Mouse (Mus musculus) kidney, postnatal 10 days (tissue): ENCODE measurements around the gene Rnase10.
"Not testable (repeated sequence)": the region's sequence is repeated elsewhere in the genome, so short reads cannot be mapped to it uniquely, and the experiment has no call there.

ENCODE experiments used
- DNase-seq: peaks from one replicate; pipeline ENCODE4 v3.0.0; 2021; ENCODE audit warnings: mixed read lengths

Gene Rnase10

DNA sequence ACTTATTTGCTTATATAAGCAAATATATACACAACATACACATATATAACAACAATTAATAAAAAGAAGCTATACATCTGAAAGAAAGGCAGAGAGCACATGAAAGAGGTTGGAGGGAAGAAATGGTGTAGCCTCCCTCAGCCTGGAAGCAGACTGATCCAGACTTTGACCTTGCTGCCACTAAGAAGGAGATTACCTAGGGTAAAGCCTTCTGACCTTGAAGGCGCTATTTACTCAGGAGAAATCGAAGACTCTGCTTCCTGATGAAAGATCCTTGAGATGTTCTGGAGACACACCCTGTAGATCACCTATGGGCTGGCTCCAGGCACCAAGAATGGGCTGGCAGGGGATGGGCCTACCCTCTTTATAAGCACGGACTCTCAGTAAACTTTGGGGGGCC, 7.2 kb downstream of the Rnase10 start:
- DNase-seq: not testable (repeated sequence)

DNA sequence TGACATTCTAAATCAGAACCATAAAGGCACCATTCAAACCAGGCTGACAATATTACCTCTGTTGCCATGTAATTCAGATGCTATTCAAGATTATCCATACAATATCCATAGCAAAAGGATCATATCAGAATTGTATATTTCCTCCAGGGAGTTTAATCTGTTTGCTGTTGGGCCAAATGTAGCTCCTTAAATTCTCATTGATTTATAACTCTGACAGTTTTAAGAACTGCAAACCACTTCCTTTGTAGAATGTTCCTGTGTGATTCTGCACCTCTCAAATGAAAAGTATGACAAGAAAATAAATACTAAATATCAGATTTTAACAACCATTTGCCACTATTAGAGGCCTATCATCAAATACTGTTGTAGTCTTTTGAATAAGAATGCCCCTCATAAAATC, 8.2 kb downstream of the Rnase10 start:
- no peak for DNase-seq

DNA sequence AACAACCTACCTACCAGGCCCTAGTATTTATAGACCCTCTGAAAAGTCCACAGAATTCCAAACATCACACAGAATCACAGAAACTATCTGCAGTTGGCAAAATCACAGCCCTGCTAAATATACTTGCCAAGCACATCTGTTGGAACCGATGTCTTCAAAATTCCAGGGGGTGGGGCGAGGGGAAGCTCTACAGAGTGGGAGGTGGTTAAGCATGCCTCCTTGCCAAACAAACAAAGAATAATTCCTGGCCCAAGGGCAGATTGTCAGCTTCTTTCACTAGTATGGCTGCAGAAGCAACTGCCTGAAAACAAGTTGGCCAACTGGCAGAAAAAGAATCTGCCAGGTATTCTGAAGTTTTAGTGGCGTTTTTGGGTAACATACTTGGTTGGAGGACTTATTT, 9.7 kb downstream of the Rnase10 start:
- peak; percentile 34 for DNase-seq

DNA sequence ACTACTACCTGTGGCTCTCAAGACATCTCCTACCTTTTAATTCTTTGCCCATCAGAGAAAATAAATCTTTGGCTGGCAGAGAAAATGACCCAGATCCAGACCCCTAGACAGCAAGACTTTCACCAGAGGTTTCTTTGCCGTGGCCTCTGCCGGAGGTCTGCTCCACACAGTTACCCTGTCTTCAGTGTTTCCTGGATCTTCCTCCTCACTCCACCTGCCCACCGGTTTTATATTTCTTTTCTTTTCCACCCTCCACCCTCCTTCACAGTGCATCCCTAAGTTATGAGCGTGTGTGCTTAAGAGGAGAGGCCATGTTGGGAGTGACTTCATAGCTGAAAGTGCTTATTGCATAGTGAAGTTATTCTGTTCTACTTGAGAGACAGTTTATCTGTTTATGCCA, 15.9 kb downstream of the Rnase10 start:
- DNase-seq: no peak

DNA sequence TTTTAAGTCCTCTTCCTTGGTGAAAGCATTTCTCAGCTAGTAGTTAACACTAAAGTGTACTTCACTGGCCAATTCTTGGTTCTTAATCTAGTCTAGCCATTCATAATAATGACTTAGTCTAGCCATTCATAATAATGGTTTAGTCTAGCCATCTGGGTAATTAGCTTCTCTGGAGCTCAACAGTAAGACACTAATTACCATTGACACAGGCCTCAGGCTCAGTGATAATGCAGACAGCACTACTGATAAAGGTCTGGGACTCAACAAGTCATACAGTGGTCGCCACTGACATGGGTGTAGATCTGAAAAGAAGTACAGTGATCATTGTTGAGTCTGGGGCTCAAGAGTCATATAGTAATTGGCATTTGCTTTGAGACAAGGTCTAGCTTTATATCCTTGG, 17.3 kb downstream of the Rnase10 start:
- no peak for DNase-seq

DNA sequence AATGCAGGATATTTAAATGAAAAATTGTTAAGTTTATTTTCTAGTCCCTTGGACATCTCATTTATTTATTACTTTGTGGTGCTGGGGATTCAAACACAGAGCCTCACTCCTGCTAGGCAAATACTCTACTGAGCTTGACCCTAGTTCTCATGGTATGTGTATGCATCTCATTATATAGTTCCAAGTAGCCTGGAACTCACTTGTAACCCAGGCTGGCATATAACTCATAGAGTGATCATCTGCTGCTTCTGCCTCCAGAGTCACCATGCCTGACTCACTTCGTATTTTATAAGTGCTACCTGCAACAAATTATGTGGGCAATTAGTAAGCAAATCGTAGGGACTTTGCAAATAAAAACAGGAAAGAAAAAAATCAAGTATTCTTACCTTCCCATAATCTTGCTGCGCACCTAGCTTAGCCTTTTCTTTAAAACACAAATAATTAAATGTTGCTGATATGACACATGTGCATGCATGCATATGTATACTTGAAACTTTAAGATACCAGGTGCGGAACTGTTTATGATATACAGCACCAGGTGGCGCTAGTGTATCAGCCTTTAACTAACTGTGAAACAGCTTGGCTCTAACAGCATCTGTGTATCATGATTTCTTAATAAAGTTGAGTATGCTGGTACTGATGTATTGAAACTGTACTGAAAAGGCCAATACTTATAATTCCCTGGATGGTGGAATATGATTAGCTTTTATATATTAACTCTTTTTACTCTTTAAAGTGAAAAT, 19.0 kb downstream of the Rnase10 start:
- peak; percentile 81 for DNase-seq

DNA sequence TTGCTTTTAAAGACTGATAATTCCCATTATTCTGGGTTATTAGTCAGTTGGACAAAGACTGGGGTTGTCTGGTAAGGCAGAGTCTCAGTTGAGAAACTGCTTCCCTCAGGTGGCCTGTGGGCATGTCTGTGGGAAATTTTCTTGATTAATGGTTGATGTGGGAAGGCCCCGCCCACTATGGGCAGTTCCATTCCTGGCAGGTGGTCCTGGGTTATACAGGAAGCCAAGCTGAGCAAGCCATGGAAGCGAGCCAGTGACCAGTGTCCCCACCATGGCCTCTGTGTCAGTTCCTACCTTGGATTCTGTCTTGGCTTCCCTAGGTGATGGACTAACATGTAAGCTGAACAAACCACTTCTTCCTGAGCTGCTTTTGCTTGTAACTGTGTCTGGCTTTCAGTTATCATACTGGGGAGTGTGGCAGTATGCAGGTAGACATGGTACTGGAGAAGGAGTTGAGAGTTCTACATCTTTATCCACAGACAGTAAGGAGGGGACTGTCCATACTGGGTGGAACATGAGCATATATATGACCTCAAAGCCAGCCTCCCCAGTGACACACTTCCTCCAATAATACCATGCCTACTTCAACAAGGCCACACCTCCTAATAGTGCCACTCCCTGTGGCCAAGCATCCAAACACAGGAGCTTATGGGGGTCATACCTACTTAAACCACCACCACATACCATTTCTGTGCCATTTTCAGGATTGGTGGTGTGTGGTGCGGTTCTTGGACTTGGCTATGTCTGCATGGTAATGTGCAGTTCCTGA, 20.0 kb downstream of the Rnase10 start:
- no peak for DNase-seq

DNA sequence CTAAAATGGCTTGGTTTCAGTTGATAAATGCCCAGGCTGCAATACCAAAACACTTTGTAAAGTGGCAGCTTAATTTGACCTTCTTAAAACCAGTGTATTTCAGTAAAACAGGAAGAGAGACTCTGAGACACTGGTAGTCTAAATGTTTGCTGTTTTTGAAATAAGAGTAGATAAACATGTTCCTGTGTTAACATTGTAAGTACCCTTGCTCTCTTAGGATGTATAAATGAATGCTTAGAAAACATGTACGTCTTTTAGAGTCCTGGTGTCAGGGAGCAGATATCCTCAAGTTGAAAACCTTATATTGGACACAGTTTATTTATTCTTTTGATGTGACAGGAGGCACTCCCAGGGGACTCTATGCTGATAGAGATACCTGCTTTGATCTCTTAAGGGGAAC, 27.7 kb downstream of the Rnase10 start:
- DNase-seq: no peak

DNA sequence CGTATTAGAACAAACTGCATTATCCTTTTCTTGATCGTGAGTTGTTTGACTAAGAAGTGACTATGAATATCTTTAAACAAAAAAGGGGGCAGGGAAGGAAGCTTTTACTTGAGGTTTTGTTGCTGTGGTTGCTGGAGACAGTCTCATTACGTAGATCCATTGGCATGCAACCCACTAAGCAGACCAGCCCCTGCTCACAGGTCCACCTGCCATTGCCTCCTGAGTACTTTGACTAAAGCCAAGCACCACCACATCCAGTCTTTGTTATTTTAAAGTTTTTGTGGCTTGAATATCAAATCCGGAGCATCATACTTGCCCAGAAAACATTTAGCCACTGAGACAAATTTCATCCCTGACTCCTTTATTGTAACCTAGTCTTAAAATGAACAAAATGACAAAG, 28.7 kb downstream of the Rnase10 start:
- DNase-seq: no peak

DNA sequence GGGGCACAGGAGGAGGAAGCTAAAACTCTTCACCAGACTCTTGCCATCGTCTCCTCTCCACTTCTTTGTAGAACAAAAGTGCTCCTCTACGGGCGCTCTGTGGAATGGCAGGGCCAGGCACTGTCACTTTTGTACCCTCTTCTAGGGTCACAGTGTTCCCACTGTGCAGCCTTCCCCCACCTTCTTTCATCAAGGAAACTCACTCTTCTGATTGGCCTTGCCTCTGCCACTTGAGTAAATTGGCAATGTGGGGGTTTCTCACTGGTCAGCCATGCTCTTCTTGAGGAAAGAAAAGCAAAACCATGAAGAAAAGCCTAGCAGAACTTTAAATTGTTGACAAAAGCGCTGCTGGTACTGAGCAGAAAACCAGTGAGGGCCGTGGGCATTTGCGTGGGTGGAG, 34.2 kb downstream of the Rnase10 start, which contains the start of gene Rnase9:
Rnase9 (minus strand) TSS at position 101 of the 400 bp plus-strand sequence.
- DNase-seq: no peak

DNA sequence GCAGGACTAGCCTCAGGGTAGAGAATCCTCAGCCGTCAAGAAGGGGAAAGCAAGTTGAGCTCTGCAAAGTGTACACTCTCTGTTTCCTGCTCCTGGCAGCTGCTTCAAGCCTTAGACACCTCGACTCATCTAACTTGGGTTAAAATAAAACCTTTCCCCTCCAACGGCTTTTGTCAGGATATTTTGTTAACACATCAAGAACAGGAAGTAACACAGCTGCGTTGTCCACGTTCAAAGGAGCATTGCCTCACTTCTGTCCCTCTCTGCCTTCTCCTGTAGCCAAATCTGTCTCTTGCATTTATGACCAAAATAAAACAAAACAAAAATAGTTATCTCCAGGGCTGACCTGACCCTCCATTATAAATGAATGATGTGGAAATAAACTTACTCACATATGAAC, 40.3 kb downstream of the Rnase10 start:
- no peak for DNase-seq

DNA sequence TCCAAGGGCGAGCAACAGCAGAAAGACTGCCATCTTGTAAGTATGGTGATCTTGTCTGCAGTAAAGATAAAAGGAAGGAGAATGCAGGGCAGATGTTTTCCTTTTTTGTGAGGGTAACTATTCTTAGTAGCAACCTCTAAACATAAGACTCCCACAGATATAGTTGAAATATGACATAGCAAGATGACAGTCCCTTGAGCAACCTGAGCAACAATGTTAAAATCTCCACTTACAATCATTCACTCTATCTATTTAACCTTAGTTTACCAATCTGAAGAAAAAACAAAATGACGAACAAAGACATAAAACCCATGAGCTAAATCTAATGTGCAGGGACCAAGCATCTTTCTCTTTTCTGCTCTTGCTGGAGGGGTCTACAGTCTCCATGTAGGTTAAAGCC, 42.5 kb downstream of the Rnase10 start, which contains the start of gene Rnase11:
Rnase11 (minus strand) TSS at position 101 of the 400 bp plus-strand sequence.
- no peak for DNase-seq

DNA sequence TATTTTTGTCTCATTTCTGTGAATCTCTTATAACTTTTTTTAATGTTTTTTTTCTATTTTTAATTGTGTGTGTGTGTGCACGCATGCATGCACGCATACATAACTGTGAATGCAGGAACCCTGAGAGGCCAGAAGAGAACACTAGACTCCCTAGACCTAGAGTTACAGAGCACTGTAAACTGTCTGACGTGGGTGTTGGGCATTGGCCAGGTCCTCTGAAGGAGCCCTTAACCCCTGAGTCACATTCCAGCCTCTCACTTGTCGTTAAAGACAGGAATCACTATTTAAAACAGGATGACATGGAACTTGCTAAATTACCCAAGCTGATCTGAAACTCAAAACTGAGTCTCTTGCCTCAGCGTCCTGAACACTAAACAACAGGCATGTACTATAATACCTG, 44.4 kb downstream of the Rnase10 start:
- DNase-seq: no peak

DNA sequence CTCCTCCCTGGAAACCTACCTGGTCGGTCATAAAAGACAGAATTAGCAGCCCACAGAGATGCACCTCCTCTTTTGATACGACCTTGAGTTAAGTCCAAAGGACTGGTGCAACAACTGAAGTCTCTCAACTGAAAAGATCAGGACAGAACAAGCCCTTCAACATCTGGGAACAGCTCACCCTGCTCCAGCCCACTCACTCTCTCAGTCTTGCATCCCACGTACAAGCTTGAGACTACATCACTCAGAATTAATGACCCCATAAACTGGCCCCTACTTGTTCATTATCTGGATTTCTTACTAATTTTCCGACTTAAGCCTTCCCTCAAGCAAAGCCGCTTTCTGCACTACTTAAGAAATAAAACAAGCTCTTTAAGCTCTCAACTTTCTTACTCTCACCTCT, 45.6 kb downstream of the Rnase10 start:
- DNase-seq: no peak

DNA sequence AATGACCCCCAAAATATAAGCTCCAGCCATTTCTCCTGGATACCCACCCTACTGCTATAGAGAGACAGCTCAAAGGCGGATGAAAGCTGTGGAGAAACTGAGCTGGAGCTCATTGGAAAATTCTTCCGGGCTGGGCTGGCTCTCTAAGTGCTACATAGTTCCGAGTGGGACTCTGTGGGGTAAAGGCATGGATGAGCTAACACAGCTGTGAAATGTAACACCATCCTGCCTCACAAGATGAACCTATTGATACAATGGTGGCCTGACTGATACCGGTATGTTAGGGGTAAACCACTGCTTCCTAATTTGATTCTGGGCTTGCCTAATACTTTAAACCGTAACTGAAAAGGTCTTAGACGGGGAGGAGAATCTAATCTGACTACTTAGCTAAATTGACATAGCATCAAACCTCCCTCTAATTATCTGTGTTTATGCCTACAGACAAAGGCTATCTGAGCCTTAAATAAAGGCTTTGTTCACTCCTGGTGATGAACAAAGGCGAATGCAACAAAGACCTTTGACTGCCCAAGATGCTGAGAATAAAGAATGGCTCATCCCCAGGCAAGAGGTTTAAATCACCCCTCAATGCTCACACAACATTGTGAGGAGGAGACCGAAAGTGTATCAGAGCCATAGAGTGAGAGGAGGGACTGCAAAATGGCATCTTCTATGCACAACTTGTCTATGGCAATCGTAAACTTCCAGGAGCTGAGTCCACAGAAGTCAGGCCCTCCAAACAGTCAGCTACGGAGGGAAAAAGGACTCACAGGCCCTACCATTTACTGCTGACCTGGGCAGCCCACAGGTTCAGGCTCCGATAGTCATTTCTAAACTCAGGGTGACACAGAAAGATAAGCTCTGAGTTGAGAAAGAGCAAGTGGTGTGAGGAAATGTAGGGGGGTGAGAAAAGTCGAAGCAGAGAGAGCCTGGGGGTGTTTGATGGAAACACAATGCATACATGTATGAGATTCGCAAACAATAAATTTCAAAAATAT, 47.0 kb downstream of the Rnase10 start:
- DNase-seq: no peak

DNA sequence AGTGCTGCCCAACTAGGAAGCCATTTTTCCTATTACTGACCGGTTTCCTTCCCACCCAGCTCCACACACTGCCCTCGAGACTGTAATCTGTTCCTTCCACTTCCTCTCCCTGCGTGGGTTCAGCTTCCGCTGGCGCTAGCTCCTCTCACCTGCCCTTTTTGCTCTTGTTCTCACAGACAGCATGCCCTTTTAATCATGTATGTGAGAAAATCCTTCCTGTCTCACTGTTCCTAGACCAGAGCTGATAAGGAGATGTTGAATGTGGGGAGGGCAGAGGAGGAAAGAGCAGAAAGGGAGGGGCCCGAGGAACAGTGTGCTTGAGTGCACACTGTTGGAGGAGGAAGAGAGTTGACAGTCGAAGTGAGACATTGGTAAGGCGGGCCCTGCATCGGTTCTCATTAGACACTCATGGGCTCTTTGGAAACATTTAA, 49.9 kb downstream of the Rnase10 start, which contains the start of gene Rnase12:
Rnase12 (minus strand) TSS at position 261 of the 431 bp plus-strand sequence.
- DNase-seq: no peak
